Comparison of ENCODE assay signal across 7 mouse cellular contexts in genomic region chr6:33248894-33249758, GRCm38 (mm10). TPM values are rescaled to one million over a fixed set of nuclear protein-coding genes. Genes with fewer than 3 reads are reported as not detected.
A peak's percentile ranks its signal among the peaks of the same experiment; 100 is the strongest.
DNase-seq lines count a peak whose midpoint lies in the region; ATAC-seq lines count a peak whose summit lies in the region.

Gene Exoc4 (plus strand): TSS chr6:33249085.

- no peaks in the 10 kb centered on the region for H3K27me3 ChIP-seq in embryonic facial prominence, embryonic 12.5 days
- no peaks in the 10 kb centered on the region for H3K27me3 ChIP-seq in limb, embryonic 11.5 days (ENCODE audit: control insufficient read depth, insufficient read depth, low read length)
- no peaks in the 10 kb centered on the region for H3K27me3 ChIP-seq in midbrain, embryonic 14.5 days (ENCODE audit: control insufficient read depth, insufficient read depth, low read length)

- no peaks in the 10 kb centered on the region for H3K36me3 ChIP-seq in embryonic facial prominence, embryonic 12.5 days
- no peaks in the 10 kb centered on the region for H3K36me3 ChIP-seq in limb, embryonic 11.5 days (ENCODE audit: control insufficient read depth, insufficient read depth, low read length)
- no peaks in the 10 kb centered on the region for H3K36me3 ChIP-seq in midbrain, embryonic 14.5 days (ENCODE audit: control insufficient read depth, insufficient read depth, low read length)

- H3K4me3 ChIP-seq in embryonic facial prominence, embryonic 12.5 days = peak within 1 kb of the TSS; percentile 90
- peak within 1 kb of the TSS; percentile 70 for H3K4me3 ChIP-seq in limb, embryonic 11.5 days (ENCODE audit: low read depth, low read length)
- peak within 1 kb of the TSS; percentile 88 for H3K4me3 ChIP-seq in midbrain, embryonic 14.5 days (replicated peaks; ENCODE audit: low read depth, low read length)

- no peak within 1 kb of the TSS; the same call in 1 of the 2 replicates for H3K27ac ChIP-seq in embryonic facial prominence, embryonic 12.5 days
- no peak within 1 kb of the TSS for H3K27ac ChIP-seq in limb, embryonic 11.5 days (replicated peaks; ENCODE audit: low read depth, low read length)
- H3K27ac ChIP-seq in midbrain, embryonic 14.5 days (replicated peaks; ENCODE audit: low read depth, low read length) = peak within 1 kb of the TSS; percentile 80

- peak within 1 kb of the TSS; percentile 81 for H3K4me2 ChIP-seq in embryonic facial prominence, embryonic 12.5 days (replicated peaks)
- peak within 1 kb of the TSS; percentile 69 for H3K4me2 ChIP-seq in limb, embryonic 11.5 days (ENCODE audit: low read depth, severe bottlenecking)
- peak within 1 kb of the TSS; percentile 74 for H3K4me2 ChIP-seq in midbrain, embryonic 14.5 days (ENCODE audit: low read length)

- peaks cover 3% of the 10 kb centered on the region for H3K4me1 ChIP-seq in embryonic facial prominence, embryonic 12.5 days
- H3K4me1 ChIP-seq in limb, embryonic 11.5 days (ENCODE audit: control insufficient read depth, insufficient read depth, low read length) = no peaks in the 10 kb centered on the region
- H3K4me1 ChIP-seq in midbrain, embryonic 14.5 days (ENCODE audit: control insufficient read depth, insufficient read depth, low read length) = peaks cover 15% of the 10 kb centered on the region; the same call in 1 of the 2 replicates

- no peaks in the 10 kb centered on the region for H3K9me3 ChIP-seq in embryonic facial prominence, embryonic 12.5 days
- no peaks in the 10 kb centered on the region for H3K9me3 ChIP-seq in limb, embryonic 11.5 days (ENCODE audit: control insufficient read depth, low read length)
- H3K9me3 ChIP-seq in midbrain, embryonic 14.5 days (ENCODE audit: control insufficient read depth, low read length) = no peaks in the 10 kb centered on the region

- H3K9ac ChIP-seq in embryonic facial prominence, embryonic 12.5 days = peak within 1 kb of the TSS; percentile 79
- H3K9ac ChIP-seq in limb, embryonic 11.5 days (ENCODE audit: low read length) = peak within 1 kb of the TSS; percentile 70
- H3K9ac ChIP-seq in midbrain, embryonic 14.5 days (replicated peaks; ENCODE audit: low read length) = peak within 1 kb of the TSS; percentile 88

- peak; percentile 99 for ATAC-seq in embryonic facial prominence, embryonic 12.5 days (ENCODE audit: insufficient number of reproducible peaks, insufficient read depth, low FRiP score, low TSS enrichment)
- peak; percentile 99 for ATAC-seq in limb, embryonic 11.5 days (ENCODE audit: insufficient number of reproducible peaks, low FRiP score, low TSS enrichment, low read depth)
- ATAC-seq in midbrain, embryonic 14.5 days (ENCODE audit: low FRiP score, low TSS enrichment) = peak; percentile 100

- DNase-seq in adrenal gland, postnatal 25 days = peak; percentile 88
- DNase-seq in heart, adult 11 months = peak; percentile 100
- peak; percentile 93 for DNase-seq in kidney, adult 18-20 months
- peak; percentile 94 for DNase-seq in limb, embryonic 11.5 days (ENCODE audit: low spot score)
- DNase-seq in midbrain, embryonic 14.5 days = peak; percentile 98
- peak; percentile 79 to 84 for DNase-seq in spleen, adult 18-20 months

- WGBS in embryonic facial prominence, embryonic 12.5 days = 2% methylated on average over 34 of the region's 34 CpGs
- WGBS in limb, embryonic 11.5 days = 2% methylated on average over 34 of the region's 34 CpGs
- WGBS in midbrain, embryonic 14.5 days = 2% methylated on average over 33 of the region's 34 CpGs

RNA-seq across cellular contexts. Expression of gene Exoc4, which starts in this region (rescaled TPM):
- total RNA-seq in adrenal gland, postnatal 25 days (2021) = 50.9 and 53.6 TPM in 2 replicates
- polyA plus RNA-seq in embryonic facial prominence, embryonic 12.5 days (2016; fragmentation: Nextera tagmentation; extraction: Ambion mirVana) = 39.1 and 49.6 TPM in 2 replicates
- polyA plus RNA-seq in limb, embryonic 11.5 days (2014; fragmentation: Nextera tagmentation; extraction: Ambion mirVana) = 25.1 and 28.7 TPM in 2 replicates
- 39.1 and 41.3 TPM in 2 replicates for polyA plus RNA-seq in midbrain, embryonic 14.5 days (2014; fragmentation: Nextera tagmentation; extraction: Ambion mirVana)
